Mouse (Mus musculus): ENCODE results near the gene Atp6v0a1. TPM values are rescaled to one million over a fixed set of nuclear protein-coding genes. Genes with fewer than 3 reads are reported as not detected.

Gene Atp6v0a1
- polyA plus RNA-seq, 1 experiment from 2014 or later = 34.4 TPM

DNA sequence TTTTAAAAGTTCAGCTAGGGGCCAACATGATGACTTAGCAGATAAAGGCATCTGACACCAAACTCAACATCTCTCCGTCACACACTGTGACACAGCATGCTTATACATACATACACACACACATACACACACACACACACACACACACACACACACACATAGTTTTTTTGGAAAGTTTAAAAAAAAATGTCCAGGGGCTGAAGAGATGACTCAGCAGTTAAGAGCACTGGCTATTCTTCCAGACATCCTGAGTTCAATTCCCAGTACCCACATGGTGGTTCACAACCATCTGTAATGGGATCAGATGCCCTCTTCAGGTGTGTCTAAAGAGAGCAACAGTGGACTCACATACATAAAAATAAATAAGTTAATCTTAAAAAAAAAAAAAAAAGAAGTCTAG is 22.2 kb downstream of the Atp6v0a1 start:
- H3K9me3 ChIP-seq = no peaks in the 10 kb centered on the region
- H3K9ac ChIP-seq = no peak overlapping the region
- peaks cover 73% of the 10 kb centered on the region for H3K36me3 ChIP-seq
- peaks cover 3% of the 10 kb centered on the region; the same call in 1 of the 2 replicates for H3K4me1 ChIP-seq
- no peak for ATAC-seq (ENCODE audit: low FRiP score, low read depth)
- H3K4me3 ChIP-seq = no peak overlapping the region
- no peak overlapping the region for H3K4me2 ChIP-seq (replicated peaks)
- H3K27me3 ChIP-seq = no peaks in the 10 kb centered on the region
- 100% methylated on average over 1 of the region's 1 CpGs for WGBS
- no peak overlapping the region for H3K27ac ChIP-seq

- Histone ChIP-seq H3K9me3 (no peaks in the 10 kb centered on the region), H3K27me3 (no peaks in the 10 kb centered on the region), H3K27ac (no peak overlapping the region), H3K9ac (no peak overlapping the region), H3K4me2 (replicated peaks) (no peak overlapping the region), H3K36me3 (peaks cover 82% of the 10 kb centered on the region), H3K4me3 (no peak overlapping the region), H3K4me1 (peaks cover 3% of the 10 kb centered on the region; the same call in 1 of the 2 replicates)
- no peak for ATAC-seq (ENCODE audit: low FRiP score, low read depth)
- 92% methylated on average over 17 of the region's 17 CpGs for WGBS
Measured at GRCm38 (mm10) chr11:101033856-101034500, 24.7 kb downstream of the Atp6v0a1 start.

DNA sequence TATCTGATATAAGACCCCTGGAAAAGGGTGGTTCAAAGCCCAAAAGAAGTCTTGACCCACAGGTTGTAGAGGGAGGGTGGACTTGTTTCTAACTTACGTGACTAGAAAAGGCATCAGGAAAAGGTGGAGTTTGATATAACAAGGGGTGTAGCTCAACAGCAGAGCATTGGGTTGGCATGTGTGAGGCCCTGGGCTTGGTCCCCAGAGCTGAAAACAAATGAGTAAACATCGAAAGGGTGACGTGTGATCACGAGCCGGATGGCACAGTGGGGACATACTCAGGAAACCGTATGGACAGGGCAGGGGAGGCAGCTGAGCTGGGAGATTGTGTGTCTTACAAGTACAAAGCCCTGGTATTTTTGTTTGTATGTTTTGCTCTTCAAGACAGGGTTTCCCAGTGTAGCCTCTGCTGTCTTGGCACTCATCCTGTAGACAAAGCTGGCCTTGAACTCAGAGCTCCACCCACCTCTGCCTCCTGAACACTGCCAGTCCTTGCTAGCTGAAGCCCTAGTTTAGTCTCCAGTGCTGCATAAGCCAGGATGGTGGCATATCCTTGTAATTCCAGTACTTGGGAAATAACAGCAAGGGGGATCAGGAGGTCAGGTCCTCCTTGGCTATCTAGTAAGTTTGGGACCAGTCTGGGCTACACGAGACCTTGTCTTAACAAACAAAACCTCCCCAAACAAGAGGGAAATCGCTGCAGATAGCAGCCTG is 25.5 kb downstream of the Atp6v0a1 start:
- H3K27ac ChIP-seq = no peak overlapping the region
- H3K36me3 ChIP-seq = peaks cover 85% of the 10 kb centered on the region
- no peak for ATAC-seq (ENCODE audit: low FRiP score, low read depth)
- H3K9ac ChIP-seq = no peak overlapping the region
- H3K4me2 ChIP-seq (replicated peaks) = no peak overlapping the region
- WGBS = 92% methylated on average over 8 of the region's 8 CpGs
- no peaks in the 10 kb centered on the region for H3K4me1 ChIP-seq
- H3K9me3 ChIP-seq = no peaks in the 10 kb centered on the region
- H3K4me3 ChIP-seq = no peak overlapping the region
- H3K27me3 ChIP-seq = no peaks in the 10 kb centered on the region

DNA sequence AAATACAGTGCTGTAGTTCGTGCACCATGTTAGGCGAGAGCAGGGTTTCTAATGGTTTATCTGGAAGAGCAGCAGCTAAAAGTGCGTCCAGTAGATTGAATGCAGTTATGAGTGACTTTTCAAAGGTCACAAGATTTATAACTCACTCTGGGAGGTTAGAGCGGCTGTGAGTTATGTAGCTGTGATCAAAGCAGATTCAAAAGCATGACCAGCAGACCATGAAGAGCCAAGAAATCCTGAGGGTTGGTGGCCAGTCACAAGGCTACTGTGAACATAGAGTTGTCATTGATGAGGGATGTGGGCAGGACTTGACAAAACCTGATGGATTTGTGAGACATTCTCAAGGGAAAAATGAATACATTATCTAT is 26.1 kb downstream of the Atp6v0a1 start:
- H3K27ac ChIP-seq = no peak overlapping the region
- WGBS = 87% methylated on average over 4 of the region's 4 CpGs

DNA sequence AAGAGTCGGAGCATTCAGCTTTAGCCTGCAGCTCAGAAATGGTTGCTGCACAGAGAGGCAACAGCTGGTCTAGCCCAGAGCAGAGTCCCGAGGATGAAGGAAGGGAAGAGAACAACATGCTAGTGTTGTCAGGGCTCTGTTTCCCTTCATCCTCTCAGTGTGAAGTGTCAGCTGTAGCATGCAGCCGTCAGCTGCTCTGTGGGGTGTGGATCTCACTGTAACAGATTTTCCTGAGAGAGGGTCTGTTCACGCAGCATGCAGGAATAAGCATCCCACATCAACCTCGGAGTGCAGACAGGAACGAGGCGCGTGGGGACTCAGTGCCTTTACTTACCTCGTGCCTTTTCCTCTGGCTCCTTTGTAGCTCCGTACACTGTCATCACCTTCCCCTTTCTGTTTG is 28.5 kb downstream of the Atp6v0a1 start:
- no peak overlapping the region for H3K4me3 ChIP-seq
- no peak overlapping the region for H3K9ac ChIP-seq
- H3K4me2 ChIP-seq (replicated peaks) = no peak overlapping the region
- H3K27ac ChIP-seq = no peak overlapping the region
- ATAC-seq (ENCODE audit: low FRiP score, low read depth) = no peak
- no peaks in the 10 kb centered on the region for H3K9me3 ChIP-seq
- H3K27me3 ChIP-seq = no peaks in the 10 kb centered on the region
- 81% methylated on average over 10 of the region's 10 CpGs for WGBS
- no peaks in the 10 kb centered on the region for H3K4me1 ChIP-seq
- peaks cover 89% of the 10 kb centered on the region for H3K36me3 ChIP-seq

More for the DNA sequence above, 26.1 kb downstream of the Atp6v0a1 start:
- Histone ChIP-seq H3K27me3 (no peaks in the 10 kb centered on the region), H3K9me3 (no peaks in the 10 kb centered on the region), H3K9ac (no peak overlapping the region), H3K4me2 (replicated peaks) (no peak overlapping the region), H3K36me3 (peaks cover 86% of the 10 kb centered on the region), H3K4me1 (no peaks in the 10 kb centered on the region), H3K4me3 (no peak overlapping the region)
- no peak for ATAC-seq (ENCODE audit: low FRiP score, low read depth)

DNA sequence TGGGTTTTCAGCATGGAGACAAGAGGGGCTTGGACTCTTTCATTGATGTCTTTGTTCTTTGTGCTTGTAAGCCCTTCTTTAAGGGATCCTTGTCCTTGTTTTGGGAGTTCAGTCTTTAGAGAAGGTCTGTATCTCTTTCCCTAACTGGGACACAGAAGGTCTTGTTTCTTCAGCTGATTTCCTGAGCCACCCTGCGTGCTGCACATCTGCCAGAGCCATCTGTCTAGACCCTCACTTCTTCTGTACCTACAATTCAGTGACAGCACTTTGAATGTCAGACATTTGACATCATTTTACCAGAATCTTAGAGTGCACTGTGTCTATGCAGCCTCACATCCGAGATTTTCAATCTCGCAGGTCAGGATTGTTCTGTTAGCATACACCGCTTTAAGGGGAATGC is 36.6 kb downstream of the Atp6v0a1 start:
- WGBS = 91% methylated on average over 4 of the region's 4 CpGs
- Histone ChIP-seq H3K27ac (no peak overlapping the region), H3K4me1 (no peaks in the 10 kb centered on the region), H3K36me3 (peaks cover 96% of the 10 kb centered on the region), H3K9ac (no peak overlapping the region), H3K27me3 (no peaks in the 10 kb centered on the region), H3K9me3 (no peaks in the 10 kb centered on the region), H3K4me2 (replicated peaks) (no peak overlapping the region), H3K4me3 (no peak overlapping the region)
- no peak for ATAC-seq (ENCODE audit: low FRiP score, low read depth)

GRCm38 (mm10) chr11:101046440-101046839 is 37.2 kb downstream of the Atp6v0a1 start:
- H3K36me3 ChIP-seq = peaks cover 94% of the 10 kb centered on the region
- H3K4me2 ChIP-seq (replicated peaks) = no peak overlapping the region
- no peaks in the 10 kb centered on the region for H3K9me3 ChIP-seq
- H3K4me3 ChIP-seq = no peak overlapping the region
- no peaks in the 10 kb centered on the region for H3K27me3 ChIP-seq
- no peaks in the 10 kb centered on the region for H3K4me1 ChIP-seq
- H3K9ac ChIP-seq = no peak overlapping the region
- 83% methylated on average over 9 of the region's 9 CpGs for WGBS
- no peak for ATAC-seq (ENCODE audit: low FRiP score, low read depth)
- no peak overlapping the region for H3K27ac ChIP-seq

DNA sequence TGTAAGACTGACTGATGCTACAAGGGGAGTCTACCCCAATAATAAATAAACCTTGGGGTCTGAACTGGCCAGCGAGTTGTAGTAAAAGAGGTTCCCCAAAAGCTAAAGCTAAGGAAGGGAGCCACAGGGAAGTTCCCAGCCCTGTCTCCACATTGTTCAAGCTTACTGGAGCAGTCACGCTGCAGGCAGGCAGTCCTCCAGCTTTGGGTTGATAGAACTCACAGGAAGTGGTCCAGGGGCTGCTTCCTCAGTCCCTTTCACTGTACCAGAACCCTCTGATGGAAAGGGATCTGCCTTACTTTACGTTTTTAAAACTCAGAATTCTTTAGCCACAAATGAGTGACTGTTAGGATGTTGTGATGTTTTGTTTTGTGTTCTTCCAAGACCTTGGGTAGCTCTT is 38.2 kb downstream of the Atp6v0a1 start:
- Histone ChIP-seq H3K4me1 (no peaks in the 10 kb centered on the region), H3K36me3 (peaks cover 94% of the 10 kb centered on the region), H3K9me3 (no peaks in the 10 kb centered on the region), H3K4me2 (replicated peaks) (no peak overlapping the region), H3K9ac (no peak overlapping the region), H3K4me3 (no peak overlapping the region), H3K27me3 (no peaks in the 10 kb centered on the region), H3K27ac (no peak overlapping the region)
- WGBS = 84% methylated on average over 3 of the region's 3 CpGs
- no peak for ATAC-seq (ENCODE audit: low FRiP score, low read depth)

- peaks cover 85% of the 10 kb centered on the region for H3K36me3 ChIP-seq
- 95% methylated on average over 9 of the region's 9 CpGs for WGBS
Measured at GRCm38 (mm10) chr11:101050359-101050758, 41.1 kb downstream of the Atp6v0a1 start.

DNA sequence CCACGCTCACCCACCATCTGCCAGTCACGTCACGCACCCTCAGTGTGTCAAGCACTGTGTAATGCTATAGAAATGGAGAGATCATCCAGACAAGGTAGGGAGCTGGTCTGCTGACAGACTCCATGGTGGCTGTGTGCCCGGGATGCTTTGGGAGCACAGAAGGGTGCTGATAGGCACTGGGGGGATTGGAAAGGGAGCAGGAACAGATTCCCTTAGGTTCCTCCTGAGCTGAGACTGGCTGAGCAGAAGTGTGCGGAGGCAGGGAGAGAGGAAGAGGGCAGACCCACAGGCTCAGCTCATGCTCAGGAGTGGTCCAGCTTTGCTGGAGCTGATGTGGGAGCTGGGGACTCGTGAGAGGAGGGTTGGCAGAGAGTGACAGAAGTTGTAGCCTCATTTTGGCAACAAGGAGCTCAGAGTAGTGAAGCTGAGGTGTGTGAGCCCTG is 41.8 kb downstream of the Atp6v0a1 start:
- H3K36me3 ChIP-seq = peaks cover 83% of the 10 kb centered on the region
- no peak for ATAC-seq (ENCODE audit: low FRiP score, low read depth)

More at GRCm38 (mm10) chr11:101050359-101050758, 41.1 kb downstream of the Atp6v0a1 start:
- H3K9ac ChIP-seq = no peak overlapping the region
- H3K27ac ChIP-seq = no peak overlapping the region
- no peaks in the 10 kb centered on the region for H3K4me1 ChIP-seq
- no peaks in the 10 kb centered on the region for H3K9me3 ChIP-seq
- no peaks in the 10 kb centered on the region for H3K27me3 ChIP-seq
- ATAC-seq (ENCODE audit: low FRiP score, low read depth) = no peak
- H3K4me3 ChIP-seq = no peak overlapping the region
- H3K4me2 ChIP-seq (replicated peaks) = no peak overlapping the region

GRCm38 (mm10) chr11:101051617-101052016 is 42.4 kb downstream of the Atp6v0a1 start:
- Histone ChIP-seq H3K9ac (no peak overlapping the region), H3K4me2 (replicated peaks) (no peak overlapping the region), H3K36me3 (peaks cover 80% of the 10 kb centered on the region), H3K27me3 (no peaks in the 10 kb centered on the region), H3K27ac (no peak overlapping the region), H3K4me1 (no peaks in the 10 kb centered on the region), H3K9me3 (no peaks in the 10 kb centered on the region), H3K4me3 (no peak overlapping the region)
- 83% methylated on average over 8 of the region's 8 CpGs for WGBS
- no peak for ATAC-seq (ENCODE audit: low FRiP score, low read depth)

More for the DNA sequence above, 41.8 kb downstream of the Atp6v0a1 start:
- WGBS = 90% methylated on average over 6 of the region's 6 CpGs
- Histone ChIP-seq H3K27ac (no peak overlapping the region), H3K4me2 (replicated peaks) (no peak overlapping the region), H3K4me3 (no peak overlapping the region), H3K9ac (no peak overlapping the region), H3K4me1 (no peaks in the 10 kb centered on the region), H3K27me3 (no peaks in the 10 kb centered on the region), H3K9me3 (no peaks in the 10 kb centered on the region)

- no peak for ATAC-seq (ENCODE audit: low FRiP score, low read depth)
- Histone ChIP-seq H3K4me2 (replicated peaks) (no peak overlapping the region), H3K4me3 (no peak overlapping the region), H3K36me3 (peaks cover 77% of the 10 kb centered on the region), H3K9ac (peak overlapping the region; percentile 9; the same call in 1 of the 2 replicates), H3K4me1 (no peaks in the 10 kb centered on the region), H3K27me3 (no peaks in the 10 kb centered on the region), H3K27ac (no peak overlapping the region), H3K9me3 (no peaks in the 10 kb centered on the region)
- 88% methylated on average over 10 of the region's 10 CpGs for WGBS
Measured at GRCm38 (mm10) chr11:101052751-101053473, 43.7 kb downstream of the Atp6v0a1 start.

Measured in limb, embryonic 13.5 days (tissue).